Mouse (Mus musculus) liver, embryonic 12.5 days (tissue): ENCODE results near the gene Mtmr3. TPM values are rescaled to one million over a fixed set of nuclear protein-coding genes. Genes with fewer than 3 reads are reported as not detected.

Source experiments
- ATAC-seq: fragments of 200-750 bp; cut with Nextera tagmentation; 2 replicates; pipeline ENCODE4 v1.8.0; 2017; ENCODE audit warnings: moderate number of reproducible peaks, mild to moderate bottlenecking, moderate library complexity
- H3K27ac ChIP-seq: fragments of 300-500 bp; sonication (generic); 2 replicates; pipeline ENCODE4 v1.5.1; 2016; ENCODE audit warnings: mild to moderate bottlenecking
- H3K27me3 ChIP-seq: fragments of 300-500 bp; sonication (generic); replicated peaks from 2 replicates; pipeline ENCODE4 v1.6.1; 2016; ENCODE audit warnings: mild to moderate bottlenecking, moderate library complexity
- H3K36me3 ChIP-seq: fragments of 300-500 bp; sonication (generic); 2 replicates; pipeline ENCODE4 v1.6.1; 2016; ENCODE audit warnings: mild to moderate bottlenecking, moderate library complexity
- H3K4me1 ChIP-seq: fragments of 300-500 bp; sonication (generic); 2 replicates; pipeline ENCODE4 v1.6.1; 2016
- H3K4me2 ChIP-seq: fragments of 300-500 bp; sonication (generic); 2 replicates; pipeline ENCODE4 v1.6.1; 2016; ENCODE audit warnings: mild to moderate bottlenecking, moderate library complexity
- H3K4me3 ChIP-seq: fragments of 300-500 bp; sonication (generic); 2 replicates; pipeline ENCODE4 v1.5.1; 2016; ENCODE audit warnings: mild to moderate bottlenecking, moderate library complexity
- H3K9ac ChIP-seq: fragments of 300-500 bp; sonication (generic); 2 replicates; pipeline ENCODE4 v1.6.1; 2016; ENCODE audit warnings: mild to moderate bottlenecking, moderate library complexity
- H3K9me3 ChIP-seq: fragments of 300-500 bp; sonication (generic); replicated peaks from 2 replicates; pipeline ENCODE4 v1.6.1; 2016; ENCODE audit warnings: mild to moderate bottlenecking, moderate library complexity
- WGBS: fragments of 180-500 bp; shearing (Covaris S2); methylation state at CpG from one replicate; pipeline ENCODE4 v1.1.7; 2016; ENCODE audit not compliant: insufficient replicate concordance; 5-methylcytosine and 5-hydroxymethylcytosine counted together
- polyA plus RNA-seq: library from polyadenylated mRNA; unstranded; fragments of >200 nt; fragmentation: Nextera tagmentation; extraction: Ambion mirVana; gene quantifications from 2 replicates; pipeline ENCODE4 v1.2.1, GENCODE M21; 2016

The Mtmr3 gene
- polyA plus RNA-seq: 38.8 and 41.4 TPM in 2 replicates

- ATAC-seq: peak; percentile 84
- Histone ChIP-seq H3K27ac (peak within 1 kb of the TSS; percentile 97), H3K36me3 (peaks cover 9% of the 10 kb centered on the region; the same call in 1 of the 2 replicates), H3K4me2 (peak within 1 kb of the TSS; percentile 79), H3K9ac (peak within 1 kb of the TSS; percentile 99), H3K4me3 (peak within 1 kb of the TSS; percentile 99), H3K4me1 (peaks cover 51% of the 10 kb centered on the region), H3K9me3 (no peaks in the 10 kb centered on the region), H3K27me3 (no peaks in the 10 kb centered on the region)
- 7% methylated on average over 53 of the region's 53 CpGs for WGBS
Observed at GRCm38 (mm10) chr11:4594608-4595500, at the start of gene Mtmr3. TSS of gene Mtmr3 (minus strand) at chr11:4594863.

- no peak overlapping the region for H3K27ac ChIP-seq
- H3K4me1 ChIP-seq: peaks cover 23% of the 10 kb centered on the region
- peaks cover 79% of the 10 kb centered on the region for H3K36me3 ChIP-seq
- no peak overlapping the region for H3K4me2 ChIP-seq
- no peak overlapping the region for H3K4me3 ChIP-seq
- no peak for ATAC-seq
- H3K9me3 ChIP-seq: no peaks in the 10 kb centered on the region
- no peak overlapping the region for H3K9ac ChIP-seq
- no peaks in the 10 kb centered on the region for H3K27me3 ChIP-seq
- WGBS: 74% methylated on average over 5 of the region's 5 CpGs
Observed at GRCm38 (mm10) chr11:4643722-4644121, 49.1 kb upstream of the Mtmr3 start.

- Histone ChIP-seq H3K36me3 (peaks cover 54% of the 10 kb centered on the region), H3K4me1 (peaks cover 44% of the 10 kb centered on the region), H3K27me3 (no peaks in the 10 kb centered on the region), H3K4me3 (no peak overlapping the region), H3K4me2 (no peak overlapping the region), H3K27ac (no peak overlapping the region), H3K9me3 (no peaks in the 10 kb centered on the region), H3K9ac (no peak overlapping the region)
- no peak for ATAC-seq
Observed at GRCm38 (mm10) chr11:4641185-4641584, 46.5 kb upstream of the Mtmr3 start.

GRCm38 (mm10) chr11:4638261-4638660 is 43.6 kb upstream of the Mtmr3 start:
- Histone ChIP-seq H3K4me1 (peaks cover 55% of the 10 kb centered on the region), H3K27ac (peak overlapping the region; percentile 83)

GRCm38 (mm10) chr11:4637534-4638234 is 43.0 kb upstream of the Mtmr3 start, which contains the start of gene Ascc2:
TSS of gene Ascc2 (plus strand) at chr11:4637747.
- peak within 1 kb of the TSS; percentile 82 for H3K9ac ChIP-seq
- H3K4me2 ChIP-seq: peak within 1 kb of the TSS; percentile 92
- ATAC-seq: peak; percentile 89
- H3K9me3 ChIP-seq: no peaks in the 10 kb centered on the region
- peak within 1 kb of the TSS; percentile 83 for H3K27ac ChIP-seq
- peaks cover 5% of the 10 kb centered on the region; the same call in 1 of the 2 replicates for H3K27me3 ChIP-seq
- peaks cover 55% of the 10 kb centered on the region for H3K4me1 ChIP-seq
- H3K36me3 ChIP-seq: peaks cover 27% of the 10 kb centered on the region
- H3K4me3 ChIP-seq: peak within 1 kb of the TSS; percentile 86
- WGBS: under 1% methylated on average over 35 of the region's 35 CpGs

More at GRCm38 (mm10) chr11:4638261-4638660, 43.6 kb upstream of the Mtmr3 start:
- WGBS: 13% methylated on average over 7 of the region's 7 CpGs
- Histone ChIP-seq H3K9me3 (no peaks in the 10 kb centered on the region), H3K27me3 (peaks cover 2% of the 10 kb centered on the region; the same call in 1 of the 2 replicates), H3K9ac (peak overlapping the region; percentile 82), H3K4me2 (peak overlapping the region; percentile 92), H3K4me3 (peak overlapping the region; percentile 86), H3K36me3 (peaks cover 32% of the 10 kb centered on the region)
- ATAC-seq: peak; percentile 27

- WGBS: 45% methylated on average over 5 of the region's 5 CpGs
- H3K27me3 ChIP-seq: peaks cover 5% of the 10 kb centered on the region; the same call in 1 of the 2 replicates
- H3K4me3 ChIP-seq: peak overlapping the region; percentile 86
- H3K9ac ChIP-seq: 0 out of 2 replicates have a peak overlapping the region, but pooled peaks have one; percentile 14
- no peaks in the 10 kb centered on the region for H3K9me3 ChIP-seq
- peaks cover 55% of the 10 kb centered on the region for H3K4me1 ChIP-seq
- H3K27ac ChIP-seq: peak overlapping the region; percentile 76
- H3K4me2 ChIP-seq: peak overlapping the region; percentile 92
- ATAC-seq: peak; percentile 27
- peaks cover 19% of the 10 kb centered on the region for H3K36me3 ChIP-seq
Observed at GRCm38 (mm10) chr11:4636782-4637342, 42.2 kb upstream of the Mtmr3 start.

GRCm38 (mm10) chr11:4634395-4634794 is 39.7 kb upstream of the Mtmr3 start:
- Histone ChIP-seq H3K4me2 (peak overlapping the region; percentile 22; the same call in 1 of the 2 replicates), H3K9me3 (no peaks in the 10 kb centered on the region), H3K9ac (no peak overlapping the region), H3K4me1 (peaks cover 45% of the 10 kb centered on the region), H3K27me3 (peaks cover 19% of the 10 kb centered on the region), H3K36me3 (peaks cover 4% of the 10 kb centered on the region; the same call in 1 of the 2 replicates), H3K4me3 (no peak overlapping the region), H3K27ac (no peak overlapping the region)
- WGBS: 40% methylated on average over 5 of the region's 5 CpGs
- ATAC-seq: no peak

- Histone ChIP-seq H3K9ac (no peak overlapping the region), H3K27ac (no peak overlapping the region), H3K4me2 (no peak overlapping the region), H3K36me3 (no peaks in the 10 kb centered on the region), H3K4me3 (no peak overlapping the region), H3K4me1 (peaks cover 36% of the 10 kb centered on the region), H3K9me3 (no peaks in the 10 kb centered on the region), H3K27me3 (peaks cover 19% of the 10 kb centered on the region)
- 50% methylated on average over 2 of the region's 2 CpGs for WGBS
- ATAC-seq: no peak
Observed at GRCm38 (mm10) chr11:4633420-4633819, 38.8 kb upstream of the Mtmr3 start.

GRCm38 (mm10) chr11:4629861-4630280 is 35.2 kb upstream of the Mtmr3 start:
- 33% methylated on average over 8 of the region's 8 CpGs for WGBS
- H3K4me3 ChIP-seq: no peak overlapping the region
- H3K4me1 ChIP-seq: peaks cover 15% of the 10 kb centered on the region
- no peak for ATAC-seq
- H3K4me2 ChIP-seq: no peak overlapping the region
- H3K27ac ChIP-seq: peak overlapping the region; percentile 41
- H3K36me3 ChIP-seq: no peaks in the 10 kb centered on the region
- H3K9me3 ChIP-seq: no peaks in the 10 kb centered on the region
- H3K9ac ChIP-seq: no peak overlapping the region
- peaks cover 19% of the 10 kb centered on the region for H3K27me3 ChIP-seq

- Histone ChIP-seq H3K27ac (no peak overlapping the region), H3K4me2 (no peak overlapping the region), H3K27me3 (peaks cover 18% of the 10 kb centered on the region), H3K36me3 (no peaks in the 10 kb centered on the region), H3K9ac (no peak overlapping the region), H3K4me1 (peaks cover 7% of the 10 kb centered on the region; the same call in 1 of the 2 replicates), H3K4me3 (no peak overlapping the region), H3K9me3 (no peaks in the 10 kb centered on the region)
- no peak for ATAC-seq
- whole genome bisulfite sequencing: 68% methylated on average over 7 of the region's 7 CpGs
Observed at GRCm38 (mm10) chr11:4627636-4628035, 33.0 kb upstream of the Mtmr3 start.

- H3K9ac ChIP-seq: no peak overlapping the region
- H3K27ac ChIP-seq: no peak overlapping the region
- no peak overlapping the region for H3K4me3 ChIP-seq
- no peak overlapping the region for H3K4me2 ChIP-seq
- peaks cover 9% of the 10 kb centered on the region; the same call in 1 of the 2 replicates for H3K4me1 ChIP-seq
- no peaks in the 10 kb centered on the region for H3K36me3 ChIP-seq
- no peaks in the 10 kb centered on the region for H3K9me3 ChIP-seq
- peaks cover 13% of the 10 kb centered on the region; the same call in 1 of the 2 replicates for H3K27me3 ChIP-seq
- ATAC-seq: no peak
- 72% methylated on average over 7 of the region's 7 CpGs for WGBS
Observed at GRCm38 (mm10) chr11:4625931-4626330, 31.3 kb upstream of the Mtmr3 start.
